Mouse (Mus musculus) liver, embryonic 12.5 days (tissue): ENCODE results near the gene Gm45717. TPM values are rescaled to one million over a fixed set of nuclear protein-coding genes. Genes with fewer than 3 reads are reported as not detected.

Experiments used
- ATAC-seq: fragments of 200-750 bp; cut with Nextera tagmentation; 2 replicates; pipeline ENCODE4 v1.8.0; 2017; ENCODE audit warnings: moderate number of reproducible peaks, mild to moderate bottlenecking, moderate library complexity
- H3K27ac ChIP-seq: fragments of 300-500 bp; sonication (generic); 2 replicates; pipeline ENCODE4 v1.5.1; 2016; ENCODE audit warnings: mild to moderate bottlenecking
- H3K27me3 ChIP-seq: fragments of 300-500 bp; sonication (generic); replicated peaks from 2 replicates; pipeline ENCODE4 v1.6.1; 2016; ENCODE audit warnings: mild to moderate bottlenecking, moderate library complexity
- H3K36me3 ChIP-seq: fragments of 300-500 bp; sonication (generic); 2 replicates; pipeline ENCODE4 v1.6.1; 2016; ENCODE audit warnings: mild to moderate bottlenecking, moderate library complexity
- H3K4me1 ChIP-seq: fragments of 300-500 bp; sonication (generic); 2 replicates; pipeline ENCODE4 v1.6.1; 2016
- H3K4me2 ChIP-seq: fragments of 300-500 bp; sonication (generic); 2 replicates; pipeline ENCODE4 v1.6.1; 2016; ENCODE audit warnings: mild to moderate bottlenecking, moderate library complexity
- H3K4me3 ChIP-seq: fragments of 300-500 bp; sonication (generic); 2 replicates; pipeline ENCODE4 v1.5.1; 2016; ENCODE audit warnings: mild to moderate bottlenecking, moderate library complexity
- H3K9ac ChIP-seq: fragments of 300-500 bp; sonication (generic); 2 replicates; pipeline ENCODE4 v1.6.1; 2016; ENCODE audit warnings: mild to moderate bottlenecking, moderate library complexity
- H3K9me3 ChIP-seq: fragments of 300-500 bp; sonication (generic); replicated peaks from 2 replicates; pipeline ENCODE4 v1.6.1; 2016; ENCODE audit warnings: mild to moderate bottlenecking, moderate library complexity
- WGBS: fragments of 180-500 bp; shearing (Covaris S2); methylation state at CpG from one replicate; pipeline ENCODE4 v1.1.7; 2016; ENCODE audit not compliant: insufficient replicate concordance; 5-methylcytosine and 5-hydroxymethylcytosine counted together
- polyA plus RNA-seq: library from polyadenylated mRNA; unstranded; fragments of >200 nt; fragmentation: Nextera tagmentation; extraction: Ambion mirVana; gene quantifications from 2 replicates; pipeline ENCODE4 v1.2.1, GENCODE M21; 2016

Gene Gm45717
- polyA plus RNA-seq, 1 experiment from 2014 or later = not detected

GRCm38 (mm10) chr7:140912846-140913482 is 42.8 kb downstream of the Gm45717 start:
- peak overlapping the region; percentile 32; the same call in 1 of the 2 replicates for H3K27ac ChIP-seq
- no peak overlapping the region for H3K4me3 ChIP-seq
- no peaks in the 10 kb centered on the region for H3K9me3 ChIP-seq
- peaks cover 21% of the 10 kb centered on the region for H3K4me1 ChIP-seq
- peaks cover 4% of the 10 kb centered on the region; the same call in 1 of the 2 replicates for H3K27me3 ChIP-seq
- H3K36me3 ChIP-seq = no peaks in the 10 kb centered on the region
- WGBS = 64% methylated on average over 5 of the region's 5 CpGs
- no peak for ATAC-seq
- H3K4me2 ChIP-seq = 0 out of 2 replicates have a peak overlapping the region, but pooled peaks have one; percentile 13
- H3K9ac ChIP-seq = no peak overlapping the region

- H3K4me2 ChIP-seq = no peak overlapping the region
- no peaks in the 10 kb centered on the region for H3K9me3 ChIP-seq
- peak overlapping the region; percentile 32; the same call in 1 of the 2 replicates for H3K27ac ChIP-seq
- ATAC-seq = no peak
- H3K4me1 ChIP-seq = peaks cover 21% of the 10 kb centered on the region
- H3K4me3 ChIP-seq = no peak overlapping the region
- WGBS = 38% methylated on average over 3 of the region's 3 CpGs
- peaks cover 3% of the 10 kb centered on the region; the same call in 1 of the 2 replicates for H3K27me3 ChIP-seq
- H3K36me3 ChIP-seq = no peaks in the 10 kb centered on the region
- H3K9ac ChIP-seq = no peak overlapping the region
Measured at GRCm38 (mm10) chr7:140912293-140912692, 43.4 kb downstream of the Gm45717 start.

GRCm38 (mm10) chr7:140908634-140909107 is 47.1 kb downstream of the Gm45717 start:
- WGBS = 5% methylated on average over 19 of the region's 19 CpGs
- Histone ChIP-seq H3K9me3 (no peaks in the 10 kb centered on the region), H3K4me1 (peaks cover 21% of the 10 kb centered on the region), H3K4me2 (peak overlapping the region; percentile 68), H3K9ac (peak overlapping the region; percentile 44; the same call in 1 of the 2 replicates), H3K36me3 (no peaks in the 10 kb centered on the region), H3K27me3 (peaks cover 3% of the 10 kb centered on the region; the same call in 1 of the 2 replicates), H3K4me3 (peak overlapping the region; percentile 42), H3K27ac (peak overlapping the region; percentile 56; the same call in 1 of the 2 replicates)
- peak; percentile 61 for ATAC-seq

GRCm38 (mm10) chr7:140908181-140908580 is 47.6 kb downstream of the Gm45717 start:
- Histone ChIP-seq H3K36me3 (no peaks in the 10 kb centered on the region), H3K27me3 (peaks cover 3% of the 10 kb centered on the region; the same call in 1 of the 2 replicates), H3K9me3 (no peaks in the 10 kb centered on the region), H3K9ac (no peak overlapping the region), H3K4me2 (peak overlapping the region; percentile 68), H3K4me1 (peaks cover 21% of the 10 kb centered on the region), H3K4me3 (no peak overlapping the region), H3K27ac (peak overlapping the region; percentile 51)
- 36% methylated on average over 7 of the region's 7 CpGs for WGBS
- no peak for ATAC-seq

GRCm38 (mm10) chr7:140907697-140908096 is 48.0 kb downstream of the Gm45717 start:
- Histone ChIP-seq H3K4me3 (no peak overlapping the region), H3K27me3 (peaks cover 3% of the 10 kb centered on the region; the same call in 1 of the 2 replicates), H3K36me3 (no peaks in the 10 kb centered on the region), H3K4me2 (no peak overlapping the region), H3K4me1 (peaks cover 19% of the 10 kb centered on the region), H3K27ac (peak overlapping the region; percentile 51), H3K9ac (no peak overlapping the region), H3K9me3 (no peaks in the 10 kb centered on the region)
- no peak for ATAC-seq
- 69% methylated on average over 7 of the region's 7 CpGs for WGBS

GRCm38 (mm10) chr7:140907131-140907530 is 48.6 kb downstream of the Gm45717 start:
- 70% methylated on average over 13 of the region's 13 CpGs for WGBS
- Histone ChIP-seq H3K27me3 (peaks cover 3% of the 10 kb centered on the region; the same call in 1 of the 2 replicates), H3K4me1 (peaks cover 14% of the 10 kb centered on the region; the same call in 1 of the 2 replicates), H3K4me3 (no peak overlapping the region), H3K4me2 (no peak overlapping the region), H3K27ac (no peak overlapping the region), H3K9me3 (no peaks in the 10 kb centered on the region), H3K36me3 (no peaks in the 10 kb centered on the region), H3K9ac (no peak overlapping the region)
- ATAC-seq = no peak

- Histone ChIP-seq H3K9ac (no peak overlapping the region), H3K9me3 (no peaks in the 10 kb centered on the region), H3K4me2 (peak overlapping the region; percentile 28; the same call in 1 of the 2 replicates), H3K27ac (peak overlapping the region; percentile 54), H3K4me3 (no peak overlapping the region), H3K36me3 (no peaks in the 10 kb centered on the region), H3K27me3 (no peaks in the 10 kb centered on the region; the same call in 1 of the 2 replicates), H3K4me1 (peaks cover 14% of the 10 kb centered on the region; the same call in 1 of the 2 replicates)
- WGBS = 31% methylated on average over 2 of the region's 2 CpGs
- ATAC-seq = peak; percentile 46; the same call in 1 of the 2 replicates
Measured at GRCm38 (mm10) chr7:140905642-140906081, 50.1 kb downstream of the Gm45717 start.

GRCm38 (mm10) chr7:140903212-140903611 is 52.5 kb downstream of the Gm45717 start:
- no peak overlapping the region for H3K9ac ChIP-seq
- no peaks in the 10 kb centered on the region for H3K27me3 ChIP-seq
- WGBS = 24% methylated on average over 13 of the region's 13 CpGs
- no peak overlapping the region for H3K4me2 ChIP-seq
- peak; percentile 36 for ATAC-seq
- no peaks in the 10 kb centered on the region for H3K9me3 ChIP-seq
- no peak overlapping the region for H3K27ac ChIP-seq
- H3K4me1 ChIP-seq = peaks cover 2% of the 10 kb centered on the region; the same call in 1 of the 2 replicates
- H3K36me3 ChIP-seq = peaks cover 14% of the 10 kb centered on the region
- H3K4me3 ChIP-seq = no peak overlapping the region

GRCm38 (mm10) chr7:140902036-140902875 is 53.5 kb downstream of the Gm45717 start:
- H3K4me3 ChIP-seq = no peak overlapping the region
- H3K36me3 ChIP-seq = peaks cover 24% of the 10 kb centered on the region
- no peaks in the 10 kb centered on the region for H3K9me3 ChIP-seq
- no peaks in the 10 kb centered on the region for H3K4me1 ChIP-seq
- H3K27ac ChIP-seq = no peak overlapping the region
- ATAC-seq = no peak
- WGBS = 74% methylated on average over 15 of the region's 15 CpGs
- no peak overlapping the region for H3K4me2 ChIP-seq
- H3K9ac ChIP-seq = no peak overlapping the region
- no peaks in the 10 kb centered on the region for H3K27me3 ChIP-seq

- Histone ChIP-seq H3K9ac (no peak within 1 kb of the TSS), H3K36me3 (peaks cover 42% of the 10 kb centered on the region), H3K4me3 (no peak within 1 kb of the TSS), H3K27me3 (no peaks in the 10 kb centered on the region), H3K4me1 (no peaks in the 10 kb centered on the region), H3K9me3 (no peaks in the 10 kb centered on the region), H3K27ac (no peak within 1 kb of the TSS), H3K4me2 (no peak within 1 kb of the TSS)
- no peak for ATAC-seq
- 69% methylated on average over 10 of the region's 10 CpGs for WGBS
Measured at GRCm38 (mm10) chr7:140900220-140900619, 55.5 kb downstream of the Gm45717 start, which contains the start of gene Cox8b. Gene Cox8b, minus strand, starts transcription at chr7:140900446.
